Mouse (Mus musculus) ES-E14 (cell line): Measurements from ENCODE around the gene Kcnip3.

Experiments
- HCFC1 ChIP-seq: IDR thresholded peaks from 2 replicates; pipeline ENCODE4 v1.6.1; 2012; ENCODE audit warnings: low read length, inconsistent platforms, borderline replicate concordance; ENCODE audit not compliant: insufficient read depth
- MAFK ChIP-seq: IDR thresholded peaks from 2 replicates; pipeline ENCODE4 v1.6.1; 2014; ENCODE audit warnings: mild to moderate bottlenecking, low read depth, low read length, inconsistent platforms; ENCODE audit not compliant: insufficient read depth
- ZNF384 ChIP-seq: IDR thresholded peaks from 2 replicates; pipeline ENCODE4 v1.6.1; 2012; ENCODE audit warnings: low read depth, low read length, inconsistent platforms

DNA sequence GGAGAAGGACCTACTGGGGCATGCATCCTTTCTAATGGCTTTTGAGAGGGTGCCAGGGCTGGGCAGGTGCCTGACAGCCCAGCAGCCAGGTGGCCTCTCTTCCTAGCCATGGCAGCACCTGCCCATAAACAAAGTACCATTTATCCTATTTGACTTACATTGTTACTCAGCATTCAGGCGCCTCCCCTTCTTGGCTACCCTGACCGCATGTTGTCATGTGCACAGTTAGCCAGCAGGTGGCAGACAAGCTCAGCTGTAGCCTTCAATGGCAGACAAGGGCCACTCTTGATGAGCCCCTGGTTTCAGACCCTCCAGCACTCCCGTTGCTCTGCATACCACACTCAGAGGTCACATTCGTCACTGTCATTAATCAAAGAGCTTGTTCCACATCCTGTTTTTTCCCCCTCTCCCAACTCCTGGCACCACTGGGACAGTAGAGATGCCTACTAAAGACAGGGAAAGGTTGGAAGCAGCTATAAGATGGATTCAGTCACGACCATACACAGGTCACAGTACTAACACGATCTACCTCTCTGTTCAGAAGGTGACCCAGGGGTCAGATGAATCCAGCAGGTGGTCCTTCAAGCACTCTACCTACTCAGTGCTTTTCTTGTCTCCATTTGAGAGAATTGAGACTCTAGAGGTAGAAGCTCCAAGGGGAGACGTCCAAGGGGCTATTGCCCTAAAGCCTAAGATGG, 14.7 kb downstream of the Kcnip3 start:
- TF ChIP-seq MAFK (no peak), HCFC1 (no peak), ZNF384 (no peak)
